Mouse (Mus musculus) gastrocnemius, postnatal 10 days (tissue): ENCODE results near the gene Omd. TPM values are rescaled to one million over a fixed set of nuclear protein-coding genes. Genes with fewer than 3 reads are reported as not detected.

Experiments
- DNase-seq: peaks from one replicate; pipeline ENCODE4 v3.0.0; 2021; ENCODE audit warnings: mixed read lengths
- total RNA-seq, 2 experiments: library from RNA; stranded (reverse); gene quantifications; 2 replicates each; pipeline ENCODE4 v1.2.3; 2021

Omd gene
- total RNA-seq, 2 experiments from 2014 or later: 2.8 to 4.1 TPM

- DNase-seq: no peak
Observed at GRCm38 (mm10) chr13:49608589-49609322, 26.5 kb downstream of the Omd start.

- no peak for DNase-seq
Observed at GRCm38 (mm10) chr13:49617021-49617420, 34.8 kb downstream of the Omd start.

- no peak for DNase-seq
Observed at GRCm38 (mm10) chr13:49618365-49618764, 36.1 kb downstream of the Omd start.

- no peak for DNase-seq
Observed at GRCm38 (mm10) chr13:49623216-49623615, 41.0 kb downstream of the Omd start.

GRCm38 (mm10) chr13:49628167-49628566 lies 45.9 kb downstream of the Omd start:
- no peak for DNase-seq

- DNase-seq: no peak
Observed at GRCm38 (mm10) chr13:49629076-49629475, 46.8 kb downstream of the Omd start.

- no peak for DNase-seq
Observed at GRCm38 (mm10) chr13:49639965-49640364, 57.7 kb downstream of the Omd start.

Other genes with a start within 250 kb of the Omd start
- 10 to 100 TPM; 21.5 to 25.5 TPM for gene Bicd2, start 240.9 kb upstream of the Omd start, total RNA-seq
- 1 to 10 TPM; 5.7 to 6.3 TPM for gene Ippk, start 161.2 kb upstream of the Omd start, total RNA-seq
- 1 to 10 TPM; 1.4 to 1.5 TPM for gene Tes3-ps, start 89.1 kb upstream of the Omd start, total RNA-seq
- 10 to 100 TPM; 17.8 TPM for gene Ecm2, start 77.7 kb upstream of the Omd start, total RNA-seq
- gene Aspn, start 38.0 kb upstream of the Omd start, total RNA-seq: 10 to 100 TPM; 70.9 to 90.6 TPM
- 100 to 1,000 TPM; 115 to 119 TPM for gene Ogn, start 25.6 kb downstream of the Omd start, total RNA-seq
- 1 to 10 TPM; 2.8 to 3.3 TPM for gene Cenpp, start 70.3 kb downstream of the Omd start, total RNA-seq
- 10 to 100 TPM; 10.3 to 10.6 TPM for gene Nol8, start 70.6 kb downstream of the Omd start, total RNA-seq
- 10 to 100 TPM; 71.7 to 77.0 TPM for gene Iars, start 99.6 kb downstream of the Omd start, total RNA-seq
- not detected for gene Gm30302, start 216.5 kb downstream of the Omd start, total RNA-seq